Mouse (Mus musculus) monocyte, adult 59 days (primary cell): ENCODE results near the gene Mllt3. TPM values are rescaled to one million over a fixed set of nuclear protein-coding genes. Genes with fewer than 3 reads are reported as not detected.

Experiments used
- total RNA-seq, 2 experiments: library from RNA; stranded (reverse); gene quantifications; one replicate each; pipeline ENCODE4 v1.2.4; 2023

Mllt3 gene
- 10 to 100 TPM in 1 of 2 experiments, 1 to 10 TPM in 1; 8.7 to 10.5 TPM for total RNA-seq

GRCm38 (mm10) chr4:88033216-88033653, at the start of gene Mllt3:
Gene Mllt3 (minus strand): TSS chr4:88033364.

Other genes with a start within 250 kb of the Mllt3 start
- gene Focad, start 61.3 kb upstream of the Mllt3 start, total RNA-seq: 1 to 10 TPM; 5.1 to 6.2 TPM